Mouse (Mus musculus): ENCODE results near the gene Fcrlb.

- no peak for TF ChIP-seq POLR2A (IDR thresholded peaks at IDR 0.05; ENCODE audit: control insufficient read depth, low read depth, low read length)
- TF ChIP-seq CTCF (IDR thresholded peaks at IDR 0.05; ENCODE audit: control insufficient read depth, insufficient read depth, insufficient replicate concordance, low read depth, low read length), result no peak
Observed at GRCm38 (mm10) chr1:170886044-170886458, 26.7 kb downstream of the Fcrlb start.

All from testis, adult 2 months (tissue).